Mouse (Mus musculus) liver, embryonic 14.5 days (tissue): ENCODE results near the gene Spata32.

Source experiments
- CTCF ChIP-seq: IDR thresholded peaks from 2 replicates; pipeline ENCODE4 v1.5.1; 2016; ENCODE audit warnings: antibody characterized with exemption, low read depth, control low read depth
- EP300 ChIP-seq: IDR thresholded peaks from 2 replicates; pipeline ENCODE4 v1.6.1; 2016; ENCODE audit warnings: antibody characterized with exemption, low read depth

DNA sequence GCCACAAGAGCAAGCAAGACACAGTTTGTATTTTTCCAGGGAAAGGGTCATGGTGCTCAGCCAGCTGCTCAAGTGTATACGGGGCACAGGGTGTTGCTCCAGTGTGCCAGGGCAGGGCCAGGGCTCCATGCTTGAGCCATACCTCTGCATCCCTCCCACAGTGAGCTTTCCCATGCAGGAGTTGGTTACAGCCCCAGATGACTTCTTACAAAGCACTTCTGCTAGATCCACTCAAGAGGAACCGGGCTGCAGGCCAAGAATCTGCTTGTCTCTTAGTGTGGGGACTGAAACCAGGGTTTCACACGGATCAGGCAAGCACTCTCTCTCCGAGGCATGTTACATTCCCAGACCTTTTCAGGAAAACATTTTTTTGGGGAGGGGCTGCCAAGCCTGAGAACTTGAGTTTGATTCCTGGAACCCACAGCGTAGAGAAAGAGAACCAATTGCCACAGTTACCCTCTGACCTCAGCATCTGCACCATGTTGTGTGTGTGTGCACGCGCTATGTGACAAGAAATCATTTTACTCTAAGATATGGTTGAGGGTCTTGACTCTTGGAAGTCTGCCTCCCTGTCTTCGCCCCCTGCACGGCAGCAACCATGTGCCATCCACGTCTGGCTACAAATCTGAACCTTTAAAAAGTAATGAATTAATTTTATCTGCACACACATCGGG, 29.4 kb upstream of the Spata32 start:
- no peak for TF ChIP-seq CTCF
- TF ChIP-seq EP300: no peak
